Mouse (Mus musculus) adrenal gland, adult 2 months (tissue): ENCODE data around the gene B3glct. TPM values are rescaled to one million over a fixed set of nuclear protein-coding genes. Genes with fewer than 3 reads are reported as not detected.

Experiments used
- DNase-seq: peaks from one replicate; pipeline ENCODE4 v3.0.0; 2021
- long read RNA-seq: library from polyadenylated mRNA; stranded (forward); transcript quantifications from one replicate; pipeline ENCODE4 v2.0.0, GENCODE M21; 2021
- polyA plus RNA-seq: library from polyadenylated mRNA; depleted of rRNA; stranded (reverse); fragments of >200 nt; gene quantifications from 2 replicates; pipeline ENCODE4 v1.2.3, GENCODE M21; 2012; rRNA removed
- total RNA-seq, 2 experiments: library from RNA; stranded (reverse); gene quantifications; 2 replicates each; pipeline ENCODE4 v1.2.3; 2021

B3glct gene
- total RNA-seq (10 to 100 TPM; 20.3 to 24.7 TPM), polyA plus RNA-seq (8.1 and 11.2 TPM in 2 replicates)
- long read RNA-seq, full-length matches to known transcripts: 7 of 8 reads
- long read RNA-seq, partial matches to known transcripts: 0 of 8 reads
- long read RNA-seq, other reads (novel, unspliced or antisense): 1 of 8 reads

- DNase-seq: peak; percentile 92
Observed at GRCm38 (mm10) chr5:149678100-149678989, at the start of gene B3glct. TSS of gene B3glct (plus strand) at chr5:149678230.

- DNase-seq: no peak
Observed at GRCm38 (mm10) chr5:149634409-149635035, 43.5 kb upstream of the B3glct start.

- DNase-seq: no peak
Observed at GRCm38 (mm10) chr5:149635556-149635955, 42.5 kb upstream of the B3glct start.

- DNase-seq: peak; percentile 99
Observed at GRCm38 (mm10) chr5:149636075-149636920, 41.7 kb upstream of the B3glct start, which contains the start of gene Hsph1. TSS of gene Hsph1 (minus strand) at chr5:149636376.

GRCm38 (mm10) chr5:149637306-149637705, 40.7 kb upstream of the B3glct start:
- DNase-seq: no peak

GRCm38 (mm10) chr5:149641277-149641892, 36.6 kb upstream of the B3glct start:
- DNase-seq: no peak

- DNase-seq: no peak
Observed at GRCm38 (mm10) chr5:149642366-149642765, 35.7 kb upstream of the B3glct start.

GRCm38 (mm10) chr5:149642783-149643509, 35.1 kb upstream of the B3glct start:
- DNase-seq: no peak

- no peak for DNase-seq
Observed at GRCm38 (mm10) chr5:149647367-149648115, 30.5 kb upstream of the B3glct start.

GRCm38 (mm10) chr5:149648196-149648595, 29.8 kb upstream of the B3glct start:
- no peak for DNase-seq

GRCm38 (mm10) chr5:149648895-149649406, 29.1 kb upstream of the B3glct start:
- no peak for DNase-seq

- DNase-seq: peak; percentile 49
Observed at GRCm38 (mm10) chr5:149649499-149650178, 28.4 kb upstream of the B3glct start.

GRCm38 (mm10) chr5:149650179-149650553, 27.9 kb upstream of the B3glct start:
- DNase-seq: no peak

GRCm38 (mm10) chr5:149655636-149656035, 22.4 kb upstream of the B3glct start:
- DNase-seq: no peak

GRCm38 (mm10) chr5:149658022-149658421, 20.0 kb upstream of the B3glct start:
- no peak for DNase-seq

- no peak for DNase-seq
Observed at GRCm38 (mm10) chr5:149658741-149659413, 19.2 kb upstream of the B3glct start.

- no peak for DNase-seq
Observed at GRCm38 (mm10) chr5:149659414-149659780, 18.6 kb upstream of the B3glct start.

- no peak for DNase-seq
Observed at GRCm38 (mm10) chr5:149661428-149661827, 16.6 kb upstream of the B3glct start.

GRCm38 (mm10) chr5:149662980-149663379, 15.1 kb upstream of the B3glct start:
- no peak for DNase-seq
